Mouse (Mus musculus) spleen, adult 12 weeks (tissue): ENCODE results near the gene Ubiad1.

Experiments used
- DNase-seq: peaks from one replicate; pipeline ENCODE4 v3.0.0; 2022; ENCODE audit warnings: low spot score

Ubiad1 gene

DNA sequence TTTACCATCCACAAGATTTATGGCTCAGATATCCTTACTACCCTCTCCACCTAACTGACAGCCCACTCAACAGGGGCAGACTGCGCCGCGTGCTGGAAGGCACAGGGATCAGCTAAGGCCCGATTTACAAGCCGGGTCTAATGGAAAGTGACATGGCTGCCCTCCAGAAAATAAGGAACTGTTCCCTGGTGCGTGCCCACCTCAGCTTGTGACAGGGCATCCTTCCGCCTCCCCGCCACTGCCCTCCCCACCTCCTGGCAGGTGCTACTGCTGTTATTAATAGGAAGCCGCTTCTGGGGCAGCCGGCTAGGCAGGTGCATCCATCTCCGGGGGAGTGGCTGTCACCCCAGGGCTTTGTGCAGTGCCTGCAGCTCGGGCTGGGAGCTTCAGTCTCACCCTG, 41.2 kb downstream of the Ubiad1 start:
- DNase-seq = no peak

GRCm38 (mm10) chr4:148399437-148400094, 45.0 kb downstream of the Ubiad1 start:
- no peak for DNase-seq

DNA sequence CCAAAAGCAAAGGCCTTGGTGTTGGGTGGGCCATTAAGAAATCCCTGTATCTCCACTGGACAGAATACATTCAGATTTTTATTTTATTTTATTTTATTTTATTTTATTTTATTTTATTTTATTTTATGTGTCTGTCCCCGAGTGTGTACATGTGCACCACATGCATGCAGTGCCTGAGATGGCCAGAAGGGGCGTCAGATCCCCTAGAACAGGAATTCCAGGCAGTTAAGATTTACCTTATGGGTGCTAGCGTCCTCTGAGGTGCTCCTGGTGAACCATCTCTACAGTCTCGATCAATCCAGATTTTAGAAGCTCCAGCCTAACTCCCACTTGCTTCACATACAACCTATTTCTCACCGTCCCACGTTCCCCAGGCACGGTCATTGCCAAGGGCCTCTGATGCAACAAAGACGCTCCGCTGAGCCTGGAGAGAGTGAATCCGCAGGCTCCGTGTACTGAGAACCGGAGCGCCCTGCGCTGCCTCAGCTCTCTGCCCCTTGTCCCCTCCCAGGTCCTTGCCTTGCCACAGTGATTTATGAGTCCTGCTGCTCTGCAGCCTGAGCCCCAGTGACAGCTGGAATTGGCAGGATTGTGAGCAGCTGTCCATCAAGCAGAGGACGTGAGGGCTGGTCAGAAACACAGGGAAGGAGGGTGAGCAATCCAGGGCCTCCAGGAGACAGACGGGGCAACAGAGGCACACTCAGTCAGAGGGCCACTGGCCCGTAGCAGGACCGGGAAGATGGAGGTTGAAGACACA, 46.9 kb downstream of the Ubiad1 start:
- no peak for DNase-seq

DNA sequence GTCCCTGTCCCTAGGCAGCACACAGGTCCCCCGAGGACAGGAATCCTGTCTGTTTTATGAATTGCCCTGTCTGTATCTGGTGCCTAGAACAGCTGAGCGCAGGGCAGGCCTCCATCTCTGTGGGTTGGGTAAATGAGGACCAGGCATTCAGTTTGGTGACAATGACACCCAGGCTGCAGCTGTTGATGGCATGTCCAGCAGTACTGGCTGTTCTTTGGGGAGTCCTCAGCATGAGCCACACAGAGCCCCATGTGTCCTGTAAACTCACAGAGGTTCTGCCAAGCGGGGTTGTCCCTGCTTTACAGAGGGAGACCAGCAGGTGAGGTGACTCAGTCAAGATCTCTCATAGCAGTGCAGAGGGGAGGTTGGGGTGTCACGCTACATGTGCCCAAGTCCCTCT, 47.5 kb downstream of the Ubiad1 start:
- no peak for DNase-seq

DNA sequence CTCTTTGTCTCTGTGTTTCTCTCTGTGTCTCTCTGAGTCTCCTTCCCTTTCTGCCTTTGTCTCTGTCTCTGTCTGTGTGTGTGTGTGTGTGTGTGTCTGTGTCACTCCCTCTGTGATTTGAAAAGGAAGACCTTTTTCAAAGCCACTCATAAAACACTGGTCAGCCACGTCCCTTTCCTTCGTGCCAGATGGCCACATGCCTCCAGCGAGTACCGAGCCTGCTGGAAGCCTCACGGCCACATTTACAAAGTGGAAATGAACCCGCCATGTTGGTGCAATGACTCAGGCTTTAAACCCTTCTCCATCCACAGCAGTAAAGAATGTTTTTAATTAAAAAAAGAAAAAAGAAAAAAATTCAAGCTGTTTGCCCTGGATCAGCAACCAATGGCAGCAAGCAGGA, 48.7 kb downstream of the Ubiad1 start:
- no peak for DNase-seq

DNA sequence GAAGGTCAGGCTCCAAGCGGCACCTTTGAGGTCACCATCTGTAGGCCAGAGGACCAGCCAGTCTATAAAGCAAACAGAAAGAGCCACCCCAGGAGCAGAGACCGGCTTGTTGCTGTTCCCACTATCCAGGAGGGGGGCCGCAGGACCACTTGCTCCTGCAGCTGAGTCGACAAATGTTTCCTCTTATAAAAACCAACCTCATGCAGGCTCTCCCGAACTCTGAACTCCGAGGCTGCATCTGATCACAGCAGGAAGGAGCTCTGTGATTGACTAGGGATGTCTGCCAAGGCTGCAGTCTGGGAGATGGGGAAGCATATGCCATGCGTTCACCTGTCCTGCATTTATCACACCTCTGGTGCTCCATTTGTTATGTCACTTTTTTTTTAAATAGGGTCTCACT, 49.4 kb downstream of the Ubiad1 start:
- no peak for DNase-seq

- no peak for DNase-seq
Observed at GRCm38 (mm10) chr4:148391714-148392310, 52.8 kb downstream of the Ubiad1 start.

DNA sequence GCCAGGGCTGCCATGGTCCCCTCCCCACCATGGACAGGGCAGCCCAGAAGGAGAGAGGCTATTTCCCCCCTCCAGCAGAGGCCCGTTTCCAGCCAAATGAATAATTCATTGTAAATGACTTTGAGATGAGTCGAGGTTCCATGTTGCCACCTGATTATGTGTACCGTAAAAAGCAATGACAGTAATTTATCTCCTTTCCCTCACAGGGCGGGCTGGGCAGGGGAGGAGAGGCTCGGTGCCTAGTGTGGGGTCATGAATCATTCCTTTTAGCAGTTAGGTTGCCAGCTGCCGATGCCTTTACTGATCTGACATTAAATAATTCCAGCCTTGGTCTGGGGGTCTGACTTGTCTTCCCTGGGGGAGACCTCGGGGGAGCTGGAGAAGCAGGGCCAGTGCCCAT, 54.9 kb downstream of the Ubiad1 start:
- DNase-seq = no peak

GRCm38 (mm10) chr4:148389047-148389446, 55.5 kb downstream of the Ubiad1 start:
- no peak for DNase-seq

GRCm38 (mm10) chr4:148385269-148385668, 59.3 kb downstream of the Ubiad1 start:
- no peak for DNase-seq
